Mouse (Mus musculus): Measurements from ENCODE around the gene Actrt2. TPM values are rescaled to one million over a fixed set of nuclear protein-coding genes. Genes with fewer than 3 reads are reported as not detected.

The Actrt2 gene
- polyA plus RNA-seq, 1 experiment: not detected

DNA sequence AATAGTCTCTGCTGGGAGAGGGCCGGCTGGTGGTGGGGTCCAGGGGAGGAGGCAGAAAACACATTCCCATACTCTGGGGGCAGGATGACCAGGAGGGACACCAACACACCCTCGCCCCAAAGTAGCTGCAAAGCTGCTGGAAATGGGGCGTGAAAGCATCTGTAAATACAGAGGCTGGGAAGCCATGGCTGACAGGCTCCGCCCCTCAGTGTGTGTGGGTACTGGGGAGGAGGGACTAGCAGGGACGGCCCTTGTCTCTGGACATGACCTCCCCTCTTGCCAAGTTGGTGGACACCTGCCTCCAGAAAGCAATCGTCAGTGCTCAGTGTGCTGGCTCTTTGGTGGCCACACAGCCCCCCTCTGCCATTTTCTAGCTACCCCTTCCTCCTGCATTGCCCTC, 34.5 kb upstream of the Actrt2 start:
- no peaks in the 10 kb centered on the region for H3K79me2 ChIP-seq (ENCODE audit: control insufficient read depth, insufficient read depth)
- H3K4me2 ChIP-seq (ENCODE audit: low read depth): no peak overlapping the region
- no peaks in the 10 kb centered on the region for H3K27me3 ChIP-seq (ENCODE audit: control insufficient read depth, insufficient read depth, insufficient read length)
- no peaks in the 10 kb centered on the region for H3K36me3 ChIP-seq (ENCODE audit: control insufficient read depth, insufficient read depth)
- no peak overlapping the region for H3K4me3 ChIP-seq
- TF ChIP-seq TCF12 (IDR thresholded peaks at IDR 0.05; ENCODE audit: insufficient read depth, poor library complexity, severe bottlenecking) (no peak), USF1 (IDR thresholded peaks at IDR 0.05; ENCODE audit: low read depth) (no peak), MYOD1 (IDR thresholded peaks at IDR 0.05; ENCODE audit: control insufficient read depth in 1 of 3, insufficient read length in 2 of 3, low read depth in 2 of 3) (no peak), SRF (IDR thresholded peaks at IDR 0.05; ENCODE audit: control insufficient read depth, insufficient read length, low read depth) (no peak), POLR2AphosphoS2 (IDR thresholded peaks at IDR 0.05; ENCODE audit: insufficient read length, low read depth) (no peak), TCF3 (IDR thresholded peaks at IDR 0.05; ENCODE audit: insufficient read length, low read depth) (no peak), REST (IDR thresholded peaks at IDR 0.05; ENCODE audit: insufficient read depth, insufficient read length) (no peak), E2F4 (IDR thresholded peaks at IDR 0.05; ENCODE audit: insufficient read depth) (no peak), MAX (IDR thresholded peaks at IDR 0.05; ENCODE audit: low read depth) (no peak), MYOG (IDR thresholded peaks at IDR 0.05; ENCODE audit: control insufficient read depth in 1 of 3, insufficient read depth in 1 of 3, insufficient read length in 2 of 3, low read depth in 2 of 3) (no peak), CEBPB (IDR thresholded peaks at IDR 0.05; ENCODE audit: insufficient read depth, poor library complexity, severe bottlenecking) (no peak), POLR2A (IDR thresholded peaks at IDR 0.05; ENCODE audit: insufficient read length, low read depth) (no peak)
- H3ac ChIP-seq (ENCODE audit: control insufficient read depth, insufficient read length): no peak overlapping the region

DNA sequence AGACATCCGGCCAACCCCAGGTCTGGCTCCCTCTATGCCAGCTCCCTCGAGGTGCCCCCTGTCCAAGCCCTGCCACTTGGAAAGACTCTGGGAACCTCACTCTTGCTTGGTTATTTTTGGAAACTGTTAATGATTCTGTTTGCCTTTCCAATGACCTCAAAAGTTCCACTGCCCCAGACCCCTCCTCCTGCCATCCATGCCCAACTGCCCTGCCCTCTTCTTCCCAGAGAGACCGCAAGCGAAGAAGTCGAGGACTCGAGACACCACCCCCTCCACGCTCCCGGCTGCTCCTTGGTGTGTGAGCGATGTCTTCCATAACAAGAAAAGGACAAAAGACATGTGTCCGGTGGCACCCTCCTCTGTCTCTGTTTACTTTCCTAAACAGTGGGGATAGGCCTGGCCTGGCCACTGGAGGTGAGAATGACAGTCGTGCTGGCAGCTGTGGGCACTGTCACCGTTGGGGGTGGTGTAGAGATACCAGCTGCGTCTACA, 33.3 kb upstream of the Actrt2 start:
- no peak for TF ChIP-seq SRF (IDR thresholded peaks at IDR 0.05; ENCODE audit: control insufficient read depth, insufficient read length, low read depth)
- TF ChIP-seq REST (IDR thresholded peaks at IDR 0.05; ENCODE audit: insufficient read depth, insufficient read length): no peak
- TF ChIP-seq TCF3 (IDR thresholded peaks at IDR 0.05; ENCODE audit: insufficient read length, low read depth): no peak
- TF ChIP-seq MYOG (IDR thresholded peaks at IDR 0.05; ENCODE audit: control insufficient read depth in 1 of 3, insufficient read depth in 1 of 3, insufficient read length in 2 of 3, low read depth in 2 of 3): no peak
- no peak for TF ChIP-seq POLR2A (IDR thresholded peaks at IDR 0.05; ENCODE audit: insufficient read length, low read depth)
- TF ChIP-seq E2F4 (IDR thresholded peaks at IDR 0.05; ENCODE audit: insufficient read depth): no peak
- Histone ChIP-seq H3K27me3 (ENCODE audit: control insufficient read depth, insufficient read depth, insufficient read length) (no peaks in the 10 kb centered on the region), H3K4me2 (ENCODE audit: low read depth) (no peak overlapping the region), H3K4me3 (no peak overlapping the region), H3ac (ENCODE audit: control insufficient read depth, insufficient read length) (no peak overlapping the region), H3K36me3 (ENCODE audit: control insufficient read depth, insufficient read depth) (no peaks in the 10 kb centered on the region), H3K79me2 (ENCODE audit: control insufficient read depth, insufficient read depth) (no peaks in the 10 kb centered on the region)

- H3K36me3 ChIP-seq (ENCODE audit: control insufficient read depth, insufficient read depth): no peaks in the 10 kb centered on the region
These were observed 32.8 kb upstream of the Actrt2 start for GRCm38 (mm10) chr4:154700436-154700835.

GRCm38 (mm10) chr4:154699236-154699635, 31.6 kb upstream of the Actrt2 start:
- Histone ChIP-seq H3K79me2 (ENCODE audit: control insufficient read depth, insufficient read depth) (no peaks in the 10 kb centered on the region), H3K36me3 (ENCODE audit: control insufficient read depth, insufficient read depth) (no peaks in the 10 kb centered on the region), H3K27me3 (ENCODE audit: control insufficient read depth, insufficient read depth, insufficient read length) (no peaks in the 10 kb centered on the region), H3ac (ENCODE audit: control insufficient read depth, insufficient read length) (no peak overlapping the region), H3K4me2 (ENCODE audit: low read depth) (no peak overlapping the region), H3K4me3 (no peak overlapping the region)
- TF ChIP-seq POLR2AphosphoS2 (IDR thresholded peaks at IDR 0.05; ENCODE audit: insufficient read length, low read depth) (no peak), TCF3 (IDR thresholded peaks at IDR 0.05; ENCODE audit: insufficient read length, low read depth) (no peak), TCF12 (IDR thresholded peaks at IDR 0.05; ENCODE audit: insufficient read depth, poor library complexity, severe bottlenecking) (no peak), MYOD1 (IDR thresholded peaks at IDR 0.05; ENCODE audit: control insufficient read depth in 1 of 3, insufficient read length in 2 of 3, low read depth in 2 of 3) (no peak), MAX (IDR thresholded peaks at IDR 0.05; ENCODE audit: low read depth) (no peak), REST (IDR thresholded peaks at IDR 0.05; ENCODE audit: insufficient read depth, insufficient read length) (no peak), USF1 (IDR thresholded peaks at IDR 0.05; ENCODE audit: low read depth) (no peak), MYOG (IDR thresholded peaks at IDR 0.05; ENCODE audit: control insufficient read depth in 1 of 3, insufficient read depth in 1 of 3, insufficient read length in 2 of 3, low read depth in 2 of 3) (no peak), SRF (IDR thresholded peaks at IDR 0.05; ENCODE audit: control insufficient read depth, insufficient read length, low read depth) (no peak), POLR2A (IDR thresholded peaks at IDR 0.05; ENCODE audit: insufficient read length, low read depth) (no peak), CEBPB (IDR thresholded peaks at IDR 0.05; ENCODE audit: insufficient read depth, poor library complexity, severe bottlenecking) (no peak), E2F4 (IDR thresholded peaks at IDR 0.05; ENCODE audit: insufficient read depth) (no peak)

More at GRCm38 (mm10) chr4:154700436-154700835, 32.8 kb upstream of the Actrt2 start:
- no peak overlapping the region for H3K4me3 ChIP-seq
- no peaks in the 10 kb centered on the region for H3K79me2 ChIP-seq (ENCODE audit: control insufficient read depth, insufficient read depth)
- no peak overlapping the region for H3ac ChIP-seq (ENCODE audit: control insufficient read depth, insufficient read length)
- H3K4me2 ChIP-seq (ENCODE audit: low read depth): no peak overlapping the region
- no peak for TF ChIP-seq TCF12 (IDR thresholded peaks at IDR 0.05; ENCODE audit: insufficient read depth, poor library complexity, severe bottlenecking)
- no peaks in the 10 kb centered on the region for H3K27me3 ChIP-seq (ENCODE audit: control insufficient read depth, insufficient read depth, insufficient read length)

- H3K36me3 ChIP-seq (ENCODE audit: control insufficient read depth, insufficient read depth): no peaks in the 10 kb centered on the region
- no peak overlapping the region for H3K4me3 ChIP-seq
- no peak overlapping the region for H3ac ChIP-seq (ENCODE audit: control insufficient read depth, insufficient read length)
- TF ChIP-seq MAX (IDR thresholded peaks at IDR 0.05; ENCODE audit: low read depth): no peak
- H3K4me2 ChIP-seq (ENCODE audit: low read depth): no peak overlapping the region
- no peaks in the 10 kb centered on the region for H3K27me3 ChIP-seq (ENCODE audit: control insufficient read depth, insufficient read depth, insufficient read length)
- H3K79me2 ChIP-seq (ENCODE audit: control insufficient read depth, insufficient read depth): no peaks in the 10 kb centered on the region
These were observed 31.0 kb upstream of the Actrt2 start for GRCm38 (mm10) chr4:154698631-154699030.
